Mouse (Mus musculus) C2C12 (cell line): ENCODE results near the gene Hcfc1. TPM values are rescaled to one million over a fixed set of nuclear protein-coding genes. Genes with fewer than 3 reads are reported as not detected.

Experiments
- H3K27me3 ChIP-seq: one replicate; pipeline ENCODE4 v1.6.1; 2011; ENCODE audit not compliant: control insufficient read depth, insufficient read depth, insufficient read length
- H3K36me3 ChIP-seq: one replicate; pipeline ENCODE4 v1.6.1; 2011; ENCODE audit not compliant: control insufficient read depth, insufficient read depth
- H3K4me3 ChIP-seq: one replicate; pipeline ENCODE4 v1.5.1; 2011; ENCODE audit warnings: mild to moderate bottlenecking, control low read depth; ENCODE audit not compliant: poor library complexity, insufficient read depth, severe bottlenecking
- H3K79me2 ChIP-seq: one replicate; pipeline ENCODE4 v1.6.1; 2011; ENCODE audit not compliant: control insufficient read depth, insufficient read depth
- H3K79me3 ChIP-seq: one replicate; pipeline ENCODE4 v1.6.1; 2011; ENCODE audit warnings: low read depth, control low read depth
- H3ac ChIP-seq: one replicate; pipeline ENCODE3; 2011; ENCODE audit warnings: low read depth; ENCODE audit not compliant: control insufficient read depth, insufficient read length
- CEBPB ChIP-seq: IDR thresholded peaks from one replicate; pipeline ENCODE4 v1.6.1; 2011; ENCODE audit warnings: low read depth, mild to moderate bottlenecking, control low read depth, moderate library complexity
- CTCF ChIP-seq: IDR thresholded peaks from one replicate; pipeline ENCODE4 v1.5.1; 2011; ENCODE audit not compliant: control insufficient read depth, insufficient read depth, insufficient read length
- FOSL1 ChIP-seq: IDR thresholded peaks from one replicate; pipeline ENCODE4 v1.8.0; 2011; ENCODE audit warnings: mild to moderate bottlenecking, low read length; ENCODE audit not compliant: poor library complexity, insufficient read depth, severe bottlenecking
- MAX ChIP-seq: IDR thresholded peaks from one replicate; pipeline ENCODE4 v1.6.1; 2011; ENCODE audit warnings: mild to moderate bottlenecking, control low read depth
- MYOG ChIP-seq: IDR thresholded peaks from one replicate; pipeline ENCODE4 v1.6.1; 2011; ENCODE audit not compliant: control insufficient read depth, insufficient read length; ENCODE audit errors: extremely low read depth
- USF1 ChIP-seq: IDR thresholded peaks from one replicate; pipeline ENCODE4 v1.6.1; 2011; ENCODE audit warnings: low read depth, mild to moderate bottlenecking, control low read depth, moderate library complexity
- polyA plus RNA-seq: library from polyadenylated mRNA; unstranded; fragments of >200 nt; fragmentation: generic; extraction: Trizol; gene quantifications from one replicate; pipeline ENCODE4 v1.2.1, GENCODE M21; 2012; ENCODE audit warnings: missing spikeins

The Hcfc1 gene
- polyA plus RNA-seq, 1 experiment: 58.7 TPM

GRCm38 (mm10) chrX:73895719-73896118 lies 70.4 kb downstream of the Hcfc1 start, which contains the start of gene L1cam:
Gene L1cam, minus strand, starts transcription at chrX:73896105.
- peaks cover 20% of the 10 kb centered on the region for H3K27me3 ChIP-seq
- H3K79me2 ChIP-seq: no peaks in the 10 kb centered on the region
- H3K79me3 ChIP-seq: no peaks in the 10 kb centered on the region
- TF ChIP-seq USF1 (no peak), CEBPB (no peak), FOSL1 (no peak), MAX (no peak), MYOG (no peak), CTCF (no peak)
- no peak within 1 kb of the TSS for H3ac ChIP-seq
- H3K4me3 ChIP-seq: no peak within 1 kb of the TSS
- H3K36me3 ChIP-seq: no peaks in the 10 kb centered on the region

GRCm38 (mm10) chrX:73892833-73893232 lies 73.3 kb downstream of the Hcfc1 start:
- Histone ChIP-seq H3K36me3 (no peaks in the 10 kb centered on the region), H3K27me3 (peaks cover 20% of the 10 kb centered on the region), H3K4me3 (no peak overlapping the region), H3K79me2 (no peaks in the 10 kb centered on the region), H3K79me3 (no peaks in the 10 kb centered on the region), H3ac (no peak overlapping the region)
- TF ChIP-seq CEBPB (no peak), USF1 (no peak), MAX (no peak)

Other genes with a start within 250 kb of the Hcfc1 start
- gene Abcd1, start 249.8 kb downstream of the Hcfc1 start, polyA plus RNA-seq: 7.6 TPM
- 0.02 TPM for gene Plxnb3, start 209.3 kb downstream of the Hcfc1 start, polyA plus RNA-seq
- 0.09 TPM for gene Srpk3, start 192.0 kb downstream of the Hcfc1 start, polyA plus RNA-seq
- gene Idh3g, start 179.5 kb downstream of the Hcfc1 start, polyA plus RNA-seq: 141 TPM
- 260 TPM for gene Ssr4, start 179.3 kb downstream of the Hcfc1 start, polyA plus RNA-seq
- gene Pdzd4, start 141.4 kb downstream of the Hcfc1 start, polyA plus RNA-seq: 0.18 TPM
- gene Avpr2, start 74.3 kb downstream of the Hcfc1 start, polyA plus RNA-seq: 0.02 TPM
- 0.55 TPM for gene L1cam, start 70.3 kb downstream of the Hcfc1 start, polyA plus RNA-seq
- gene Arhgap4, start 44.5 kb downstream of the Hcfc1 start, polyA plus RNA-seq: 0.23 TPM
- gene Naa10, start 44.4 kb downstream of the Hcfc1 start, polyA plus RNA-seq: 165 TPM
- gene Renbp, start 35.5 kb downstream of the Hcfc1 start, polyA plus RNA-seq: 73.2 TPM
- 33.9 TPM for gene Irak1, start 57.6 kb upstream of the Hcfc1 start, polyA plus RNA-seq
- gene Opn1mw, start 161.1 kb upstream of the Hcfc1 start, polyA plus RNA-seq: 0.07 TPM
- 7.0 TPM for gene Mecp2, start 169.0 kb upstream of the Hcfc1 start, polyA plus RNA-seq
- not detected for gene Tex28, start 201.5 kb upstream of the Hcfc1 start, polyA plus RNA-seq
- 0.01 TPM for gene Tktl1, start 210.9 kb upstream of the Hcfc1 start, polyA plus RNA-seq